Mouse (Mus musculus): ENCODE results near the gene Aldh9a1.

DNA sequence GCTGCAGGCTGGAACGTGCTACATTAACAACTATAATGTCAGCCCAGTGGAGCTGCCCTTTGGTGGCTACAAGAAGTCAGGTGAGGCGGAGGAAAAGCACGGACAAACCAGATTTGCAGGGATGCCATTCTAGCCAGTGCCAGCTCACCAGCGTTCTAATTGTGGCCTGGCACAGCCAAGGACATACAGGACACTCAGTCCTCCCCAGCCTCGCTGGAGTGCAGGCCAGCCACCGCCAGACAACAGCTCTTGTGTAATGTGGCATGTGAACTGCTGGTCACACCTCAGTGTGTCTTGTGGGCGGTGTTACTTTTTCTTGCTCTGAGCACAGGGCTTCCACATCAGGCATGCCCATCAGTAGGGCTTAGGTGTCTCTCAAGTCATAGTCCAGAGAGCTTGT lies 16.0 kb downstream of the Aldh9a1 start:
- TF ChIP-seq EP300 (IDR thresholded peaks at IDR 0.05) (no peak), CTCF (IDR thresholded peaks at IDR 0.05) (no peak)

All from lung, postnatal 0 days (tissue).